Mouse (Mus musculus): ENCODE measurements at regions not wholly inside any gene's neighbourhood (a gene's known extent, or its start where the extent isn't known, plus 50 kb on each side); places are given as distances from the start of the nearest gene placed in this dataset.
"Not testable (repeated sequence)": the region's sequence is repeated elsewhere in the genome, so short reads cannot be mapped to it uniquely, and the experiment has no call there.

GRCm38 (mm10) chr1:189584831-189585230 is 103.1 kb downstream of the Cenpf start:
- DNase-seq (ENCODE audit: extremely low spot score in 1 of 2, low spot score in 1 of 2), result no peak

- no peak for DNase-seq (ENCODE audit: extremely low spot score in 1 of 2, low spot score in 1 of 2)
Measured at GRCm38 (mm10) chr1:189581427-189581826, 106.5 kb downstream of the Cenpf start.

- peak in 1 of 2 experiments; percentile 36 for DNase-seq (ENCODE audit: extremely low spot score in 1 of 2, low spot score in 1 of 2)
Measured at GRCm38 (mm10) chr1:189579358-189579757, 108.5 kb downstream of the Cenpf start.

- no peak for DNase-seq (ENCODE audit: extremely low spot score in 1 of 2, low spot score in 1 of 2)
Measured at GRCm38 (mm10) chr1:189576311-189577002, 111.4 kb downstream of the Cenpf start.

- DNase-seq (ENCODE audit: extremely low spot score in 1 of 2, low spot score in 1 of 2), result no peak
Measured at GRCm38 (mm10) chr1:189575525-189576240, 112.2 kb downstream of the Cenpf start.

- DNase-seq (ENCODE audit: extremely low spot score in 1 of 2, low spot score in 1 of 2), result no peak
Measured at GRCm38 (mm10) chr1:189566491-189566890, 121.4 kb downstream of the Cenpf start.

GRCm38 (mm10) chr1:189561831-189562230 is 126.1 kb downstream of the Cenpf start:
- no peak for DNase-seq (ENCODE audit: extremely low spot score in 1 of 2, low spot score in 1 of 2)

- no peak for DNase-seq (ENCODE audit: extremely low spot score in 1 of 2, low spot score in 1 of 2)
Measured at GRCm38 (mm10) chr1:189560576-189560975, 127.3 kb downstream of the Cenpf start.

GRCm38 (mm10) chr1:189550851-189551250 is 137.0 kb downstream of the Cenpf start:
- DNase-seq (ENCODE audit: extremely low spot score in 1 of 2, low spot score in 1 of 2), result no peak

GRCm38 (mm10) chr1:189532834-189533233 is 130.8 kb upstream of the Kcnk2 start:
- no peak for DNase-seq (ENCODE audit: extremely low spot score in 1 of 2, low spot score in 1 of 2)

- no peak for DNase-seq (ENCODE audit: extremely low spot score in 1 of 2, low spot score in 1 of 2)
Measured at GRCm38 (mm10) chr1:189526329-189526728, 124.3 kb upstream of the Kcnk2 start.

GRCm38 (mm10) chr1:189515476-189515875 is 113.4 kb upstream of the Kcnk2 start:
- no peak for DNase-seq (ENCODE audit: extremely low spot score in 1 of 2, low spot score in 1 of 2)

GRCm38 (mm10) chr1:189513358-189513757 is 111.3 kb upstream of the Kcnk2 start:
- no peak for DNase-seq (ENCODE audit: extremely low spot score in 1 of 2, low spot score in 1 of 2)

- DNase-seq (ENCODE audit: extremely low spot score in 1 of 2, low spot score in 1 of 2), result not testable (repeated sequence)
Measured at GRCm38 (mm10) chr1:189507301-189507700, 105.2 kb upstream of the Kcnk2 start.

- no peak for DNase-seq (ENCODE audit: extremely low spot score in 1 of 2, low spot score in 1 of 2)
Measured at GRCm38 (mm10) chr1:189499703-189500102, 97.6 kb upstream of the Kcnk2 start.

- no peak for DNase-seq (ENCODE audit: extremely low spot score in 1 of 2, low spot score in 1 of 2)
Measured at GRCm38 (mm10) chr1:189499141-189499540, 97.1 kb upstream of the Kcnk2 start.

GRCm38 (mm10) chr1:189497031-189497430 is 95.0 kb upstream of the Kcnk2 start:
- no peak for DNase-seq (ENCODE audit: extremely low spot score in 1 of 2, low spot score in 1 of 2)

GRCm38 (mm10) chr1:189495386-189496150 is 93.5 kb upstream of the Kcnk2 start:
- peak; percentile 21 to 24 for DNase-seq (ENCODE audit: extremely low spot score in 1 of 2, low spot score in 1 of 2)

- no peak for DNase-seq (ENCODE audit: extremely low spot score in 1 of 2, low spot score in 1 of 2)
Measured at GRCm38 (mm10) chr1:189494896-189495295, 92.8 kb upstream of the Kcnk2 start.

GRCm38 (mm10) chr1:189485336-189485735 is 83.3 kb upstream of the Kcnk2 start:
- DNase-seq (ENCODE audit: extremely low spot score in 1 of 2, low spot score in 1 of 2), result no peak

GRCm38 (mm10) chr1:189483331-189483730 is 81.3 kb upstream of the Kcnk2 start:
- no peak for DNase-seq (ENCODE audit: extremely low spot score in 1 of 2, low spot score in 1 of 2)
